Comparison of ENCODE assay signal across 8 mouse cellular contexts in the genomic region with DNA sequence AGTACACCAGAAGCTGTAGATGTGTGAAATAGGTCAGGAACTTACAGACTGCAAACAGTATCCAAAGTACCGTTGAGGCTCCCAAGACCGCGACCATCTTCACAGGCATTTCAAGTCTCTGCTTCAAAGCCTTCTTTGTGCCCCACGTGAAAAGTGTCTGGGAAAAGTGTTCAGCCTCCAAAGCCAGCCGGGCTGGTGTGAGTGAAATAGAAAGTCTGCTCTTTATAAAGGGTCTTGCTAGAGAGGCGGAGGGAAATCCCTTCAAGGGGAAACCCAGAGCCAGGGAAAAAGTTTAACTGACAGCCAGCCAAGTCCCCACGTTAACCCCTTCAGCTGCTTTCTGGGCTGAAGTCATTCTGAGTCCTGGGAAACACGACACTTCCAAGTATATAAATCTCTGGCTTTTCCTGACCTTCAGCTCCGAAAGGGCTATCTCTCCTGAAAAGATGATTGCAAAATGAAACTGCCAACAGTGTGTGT. TPM values are rescaled to one million over a fixed set of nuclear protein-coding genes. Genes with fewer than 3 reads are reported as not detected.
DNase-seq lines count a peak whose midpoint lies in the region; TF ChIP-seq lines count a peak whose summit lies in the region.

A gene (minus strand): TSS at position 430 of the 480 bp plus-strand sequence.

- H3K4me3 ChIP-seq in layer of hippocampus, adult 2 months: peak within 1 kb of the TSS; percentile 45
- peak within 1 kb of the TSS; percentile 71 for H3K4me3 ChIP-seq in lung, adult 2 months (replicated peaks; ENCODE audit: extremely low read depth, low read depth, low read length)

- peak; percentile 20 for DNase-seq in CD4-positive helper T cell, adult 2 months (ENCODE audit: low read depth, low spot score)
- DNase-seq in adrenal gland, postnatal 4 days (ENCODE audit: low spot score in 2 of 2): peak in 1 of 2 experiments; percentile 15
- DNase-seq in forelimb bud, embryonic 11.5 days (ENCODE audit: low read depth, low spot score): peak; percentile 85
- peak; percentile 74 for DNase-seq in heart, postnatal 4 days
- DNase-seq in layer of hippocampus, adult 2 months (ENCODE audit: low spot score in 2 of 2): peak; percentile 27 to 40
- DNase-seq in lung, adult 2 months: peak; percentile 37
- peak; percentile 20 for DNase-seq in ovary, postnatal 36 days (ENCODE audit: low spot score)
- no peak for DNase-seq in thymus, postnatal 4 days

- WGBS in lung, adult 2 months: 5% methylated on average over 9 of the region's 9 CpGs

- H3K4me1 ChIP-seq in lung, adult 2 months (ENCODE audit: control insufficient read depth, insufficient read depth, low read length): no peaks in the 10 kb centered on the region

- H3K27ac ChIP-seq in layer of hippocampus, adult 2 months: peak within 1 kb of the TSS; percentile 36

- no peak for TF ChIP-seq POLR2A in lung, adult 2 months (IDR thresholded peaks at IDR 0.05; ENCODE audit: borderline replicate concordance, extremely low read depth, low read depth, low read length)

- TF ChIP-seq CTCF in layer of hippocampus, adult 2 months (conservative IDR thresholded peaks at IDR 0.05): no peak
- TF ChIP-seq CTCF in lung, adult 2 months (IDR thresholded peaks at IDR 0.05; ENCODE audit: insufficient read depth, low read length): no peak

RNA-seq across cellular contexts. Expression of the gene that starts here (rescaled TPM):
- total RNA-seq in adrenal gland, postnatal 4 days (2021): 10 to 100 TPM; 36.8 to 46.8 TPM
- total RNA-seq in heart, postnatal 4 days (2021): 10 to 100 TPM; 28.4 to 31.9 TPM
- 10 to 100 TPM; 18.5 to 23.1 TPM for total RNA-seq in layer of hippocampus, adult 2 months (2021)
- polyA plus RNA-seq in lung, adult 2 months (2012; rRNA removed): 9.6 and 10.2 TPM in 2 replicates
